Mouse (Mus musculus): ENCODE measurements at regions not wholly inside any gene's neighbourhood (a gene's known extent, or its start where the extent isn't known, plus 50 kb on each side); places are given as distances from the start of the nearest gene placed in this dataset.

GRCm38 (mm10) chr9:68341511-68341910 is 312.1 kb upstream of the Rora start:
- TF ChIP-seq CTCF (conservative IDR thresholded peaks at IDR 0.05; ENCODE audit: low read length), result no peak
- no peak for TF ChIP-seq POU5F1 (IDR thresholded peaks at IDR 0.05; ENCODE audit: borderline replicate concordance, low read length)
